Mouse (Mus musculus) liver, postnatal 0 days (tissue): ENCODE measurements at regions not wholly inside any gene's neighbourhood (a gene's known extent, or its start where the extent isn't known, plus 50 kb on each side); places are given as distances from the start of the nearest gene placed in this dataset.

Experiments used
- CTCF ChIP-seq: sonication (generic); IDR thresholded peaks from 2 replicates; pipeline ENCODE4 v1.5.1; 2016; ENCODE audit warnings: antibody characterized with exemption, low read depth
- EP300 ChIP-seq: IDR thresholded peaks from 2 replicates; pipeline ENCODE4 v1.6.1; 2016; ENCODE audit warnings: antibody characterized with exemption, low read depth, mild to moderate bottlenecking

GRCm38 (mm10) chr11:38066091-38066490 lies 830.3 kb upstream of the Tenm2 start:
- TF ChIP-seq CTCF (no peak), EP300 (no peak)
